Mouse (Mus musculus) kidney, adult 2 months (tissue): ENCODE measurements around the gene Tbl3. TPM values are rescaled to one million over a fixed set of nuclear protein-coding genes. Genes with fewer than 3 reads are reported as not detected.
A peak's percentile ranks its signal among the peaks of the same experiment; 100 is the strongest.

Experiments used
- DNase-seq: peaks from one replicate; pipeline ENCODE4 v3.0.0; 2021
- H3K27ac ChIP-seq: fragments of 200-500 bp; 2 replicates; pipeline ENCODE4 v1.5.1; 2012; ENCODE audit warnings: low read depth, low read length, control low read depth, inconsistent platforms; ENCODE audit not compliant: insufficient read depth
- H3K27me3 ChIP-seq: fragments of 200-500 bp; replicated peaks from 2 replicates; pipeline ENCODE4 v1.6.1; 2012; ENCODE audit warnings: mild to moderate bottlenecking, moderate library complexity, low read length, inconsistent platforms; ENCODE audit not compliant: control insufficient read depth, insufficient read depth
- H3K36me3 ChIP-seq: fragments of 200-500 bp; 2 replicates; pipeline ENCODE4 v1.6.1; 2012; ENCODE audit warnings: mild to moderate bottlenecking, moderate library complexity, low read length, inconsistent platforms; ENCODE audit not compliant: control insufficient read depth, insufficient read depth
- H3K4me1 ChIP-seq: fragments of 200-500 bp; 2 replicates; pipeline ENCODE4 v1.6.1; 2011; ENCODE audit warnings: low read length; ENCODE audit not compliant: control insufficient read depth, insufficient read depth
- H3K4me3 ChIP-seq: fragments of 200-500 bp; 2 replicates; pipeline ENCODE4 v1.5.1; 2011; ENCODE audit warnings: mild to moderate bottlenecking, low read depth, low read length, control low read depth; ENCODE audit not compliant: insufficient read depth
- CTCF ChIP-seq: fragments of 200-500 bp; conservative IDR thresholded peaks from 2 replicates; pipeline ENCODE4 v1.5.1; 2011; ENCODE audit warnings: low read depth, mild to moderate bottlenecking, control low read depth, low read length, moderate library complexity, mixed read lengths; ENCODE audit not compliant: insufficient read depth, insufficient read length
- POLR2A ChIP-seq: fragments of 200-500 bp; IDR thresholded peaks from one replicate; pipeline ENCODE4 v1.6.1; 2011; ENCODE audit warnings: low read depth, low read length, control low read depth
- WGBS: fragments of 180-500 bp; shearing (Covaris S2); methylation state at CpG from one replicate; pipeline ENCODE4 v1.1.7; 2018; 5-methylcytosine and 5-hydroxymethylcytosine counted together
- polyA plus RNA-seq: library from polyadenylated mRNA; depleted of rRNA; stranded (reverse); fragments of >200 nt; gene quantifications from 2 replicates; pipeline ENCODE4 v1.2.3, GENCODE M21; 2012

The Tbl3 gene
- polyA plus RNA-seq, 1 experiment: 48.6 TPM

DNA sequence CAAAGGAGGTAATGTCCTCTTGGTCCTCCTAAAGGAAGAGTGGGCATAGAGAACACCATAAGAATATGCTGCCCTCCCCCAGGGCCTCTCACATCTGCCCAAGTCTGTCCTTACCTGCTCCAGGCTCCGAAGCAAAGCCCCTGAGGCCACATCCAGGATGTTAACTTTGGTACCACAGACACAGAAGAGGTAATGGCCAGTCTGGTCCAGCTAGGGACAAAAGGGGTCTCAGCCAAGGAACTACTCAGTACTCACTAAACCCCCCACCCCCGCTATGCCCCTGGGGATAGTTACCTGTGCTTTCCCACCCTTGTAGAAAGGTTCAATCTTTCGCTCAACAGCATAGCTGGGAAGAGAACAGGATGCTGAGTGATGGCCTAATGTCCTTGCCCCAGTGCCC, 1.6 kb downstream of the Tbl3 start:
- H3K27me3 ChIP-seq: no peaks in the 10 kb centered on the region
- no peaks in the 10 kb centered on the region for H3K36me3 ChIP-seq
- DNase-seq: no peak
- 93% methylated on average over 3 of the region's 3 CpGs for WGBS
- H3K4me3 ChIP-seq: no peak overlapping the region
- TF ChIP-seq POLR2A: no peak
- TF ChIP-seq CTCF: no peak
- H3K27ac ChIP-seq: no peak overlapping the region
- no peaks in the 10 kb centered on the region; the same call in 1 of the 2 replicates for H3K4me1 ChIP-seq

DNA sequence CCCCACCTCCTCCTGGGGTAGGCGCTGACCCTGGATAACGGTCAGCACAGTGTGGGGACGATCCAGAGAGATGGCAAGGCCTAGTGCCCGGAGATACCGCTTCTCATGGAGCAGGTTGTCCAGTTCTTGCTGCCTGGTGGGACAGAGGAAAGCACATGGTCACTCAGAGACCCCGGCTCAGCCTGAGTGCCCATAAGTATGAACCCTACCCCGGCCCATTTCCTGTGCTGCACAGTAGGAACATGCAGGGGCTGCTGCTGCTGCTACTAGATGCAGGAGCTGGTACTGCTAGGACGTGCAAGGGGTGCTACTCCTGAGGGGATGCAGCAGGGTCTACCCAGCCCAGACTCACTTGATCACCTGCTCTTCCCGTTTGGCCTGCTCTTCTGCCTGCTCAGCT, 6.2 kb downstream of the Tbl3 start:
- no peak overlapping the region for H3K27ac ChIP-seq
- no peak overlapping the region for H3K4me3 ChIP-seq
- no peaks in the 10 kb centered on the region for H3K36me3 ChIP-seq
- WGBS: 88% methylated on average over 9 of the region's 9 CpGs
- no peak for DNase-seq
- H3K4me1 ChIP-seq: no peaks in the 10 kb centered on the region
- TF ChIP-seq POLR2A (no peak), CTCF (no peak)
- H3K27me3 ChIP-seq: no peaks in the 10 kb centered on the region

DNA sequence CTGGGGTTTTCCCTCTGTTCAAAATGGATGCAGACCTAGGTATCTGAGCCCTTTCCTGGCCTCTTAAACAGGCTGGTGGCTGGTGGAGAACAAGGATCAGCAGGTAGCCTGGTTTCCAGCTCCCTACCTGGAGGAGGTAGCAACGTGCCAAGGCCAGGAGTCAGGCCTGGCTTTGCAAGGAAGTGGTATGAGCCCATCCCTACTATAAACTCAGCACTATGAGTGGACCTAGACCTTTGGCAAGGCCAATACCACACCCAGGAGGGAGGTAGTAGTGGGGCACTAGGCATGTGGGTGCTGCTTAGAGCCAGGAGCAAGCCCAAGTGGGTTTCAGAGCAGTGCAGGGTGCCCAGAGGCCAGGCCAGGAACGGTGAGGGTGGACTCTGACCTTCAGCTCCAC, 8.0 kb downstream of the Tbl3 start:
- Histone ChIP-seq H3K27ac (no peak overlapping the region), H3K27me3 (no peaks in the 10 kb centered on the region), H3K4me3 (no peak overlapping the region), H3K4me1 (no peaks in the 10 kb centered on the region), H3K36me3 (no peaks in the 10 kb centered on the region)
- TF ChIP-seq CTCF (no peak), POLR2A (no peak)
- no peak for DNase-seq
- 68% methylated on average over 2 of the region's 2 CpGs for WGBS

DNA sequence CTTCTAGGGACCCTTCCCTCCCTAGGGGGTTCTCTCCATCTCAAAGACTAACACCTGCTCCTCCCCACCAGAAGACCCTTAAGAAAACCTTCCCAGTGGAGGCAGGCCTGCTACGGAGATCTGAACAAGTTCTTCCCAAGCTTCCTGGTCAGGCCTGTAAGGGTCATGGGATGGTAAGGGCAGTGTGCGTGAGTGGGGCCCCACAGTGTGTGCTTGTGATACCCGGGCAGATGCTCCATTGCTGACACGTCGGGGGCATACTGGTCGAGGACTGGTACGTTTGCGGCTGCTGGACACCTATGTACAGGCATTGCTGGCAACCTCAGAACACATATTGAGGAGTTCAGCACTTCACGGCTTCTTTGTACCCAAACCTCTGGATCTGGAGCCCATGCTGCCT, 8.7 kb downstream of the Tbl3 start:
- H3K4me3 ChIP-seq: no peak overlapping the region
- no peak for DNase-seq
- TF ChIP-seq POLR2A (no peak), CTCF (no peak)
- H3K27ac ChIP-seq: no peak overlapping the region
- no peaks in the 10 kb centered on the region for H3K27me3 ChIP-seq
- 76% methylated on average over 9 of the region's 9 CpGs for WGBS
- H3K36me3 ChIP-seq: no peaks in the 10 kb centered on the region
- H3K4me1 ChIP-seq: no peaks in the 10 kb centered on the region

DNA sequence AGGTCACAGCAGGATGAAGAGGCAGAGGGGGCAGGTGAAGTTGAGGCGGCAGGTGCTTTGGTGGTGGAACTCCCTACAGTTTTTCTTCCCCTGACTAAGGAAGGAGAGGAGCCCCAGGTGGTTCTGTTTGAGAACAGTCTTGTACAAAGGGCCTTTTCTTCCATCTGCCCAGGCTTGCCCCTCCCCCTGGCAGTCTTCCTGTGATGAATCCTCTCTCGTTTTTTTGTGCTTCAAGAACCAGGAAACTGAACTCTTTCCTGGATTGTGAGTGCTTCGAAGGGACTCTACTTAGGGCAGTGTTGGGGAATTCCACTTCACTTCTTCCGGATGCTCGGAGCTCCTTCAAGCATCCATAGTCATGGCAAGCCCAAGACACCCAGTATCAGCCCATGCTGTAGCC, 9.5 kb downstream of the Tbl3 start:
- Histone ChIP-seq H3K27ac (no peak overlapping the region), H3K4me1 (no peaks in the 10 kb centered on the region), H3K36me3 (no peaks in the 10 kb centered on the region), H3K27me3 (no peaks in the 10 kb centered on the region), H3K4me3 (no peak overlapping the region)
- 33% methylated on average over 5 of the region's 5 CpGs for WGBS
- DNase-seq: peak; percentile 27
- TF ChIP-seq CTCF (no peak), POLR2A (no peak)

DNA sequence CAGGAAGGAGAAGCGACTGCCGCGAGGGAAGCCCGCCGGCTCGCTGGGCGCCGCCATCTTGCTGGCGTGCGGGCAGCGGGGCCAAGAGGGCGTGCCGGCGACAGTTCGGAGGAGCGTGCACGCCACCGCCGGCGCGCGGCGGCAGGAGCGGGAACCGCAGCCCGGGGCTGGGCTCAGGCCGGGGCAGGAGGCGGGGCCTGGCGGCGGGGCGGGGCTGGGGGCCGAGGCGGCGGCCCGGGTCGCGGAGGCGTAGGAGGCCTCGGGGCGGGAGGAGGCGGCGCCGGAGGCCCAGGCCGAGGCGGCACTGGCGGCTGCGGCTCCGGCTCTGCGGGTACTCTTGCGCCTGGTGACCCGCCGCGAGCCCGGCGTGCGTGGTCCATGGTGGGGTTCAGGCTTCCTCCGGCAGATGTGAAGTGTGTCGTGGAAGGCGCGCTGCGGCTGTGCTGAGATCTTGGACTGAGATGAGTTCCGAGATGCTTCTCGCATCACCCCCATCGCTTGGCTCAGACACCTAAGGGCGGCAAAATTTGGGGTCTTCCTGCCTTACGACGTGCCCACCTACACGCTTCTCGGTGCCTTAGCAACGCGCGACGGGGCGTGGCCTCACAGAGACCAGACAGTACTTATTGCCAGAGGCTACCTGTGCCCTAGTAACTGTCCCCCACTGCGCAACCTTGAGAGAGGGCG, 11.3 kb downstream of the Tbl3 start, which contains the start of the genes Gfer and Noxo1:
Gene Gfer (minus strand): TSS at position 146 of the 687 bp plus-strand sequence.
Gene Noxo1 (plus strand): TSS at position 224 of the 687 bp plus-strand sequence.
- H3K36me3 ChIP-seq: no peaks in the 10 kb centered on the region
- no peaks in the 10 kb centered on the region for H3K27me3 ChIP-seq
- WGBS: under 1% methylated on average over 67 of the region's 76 CpGs
- H3K27ac ChIP-seq: peak within 1 kb of the TSS; percentile 73
- no peaks in the 10 kb centered on the region for H3K4me1 ChIP-seq
- H3K4me3 ChIP-seq: peak within 1 kb of the TSS; percentile 59
- TF ChIP-seq CTCF: peak; percentile 37; the same call in 1 of the 2 replicates
- TF ChIP-seq POLR2A: no peak
- DNase-seq: peak; percentile 93

DNA sequence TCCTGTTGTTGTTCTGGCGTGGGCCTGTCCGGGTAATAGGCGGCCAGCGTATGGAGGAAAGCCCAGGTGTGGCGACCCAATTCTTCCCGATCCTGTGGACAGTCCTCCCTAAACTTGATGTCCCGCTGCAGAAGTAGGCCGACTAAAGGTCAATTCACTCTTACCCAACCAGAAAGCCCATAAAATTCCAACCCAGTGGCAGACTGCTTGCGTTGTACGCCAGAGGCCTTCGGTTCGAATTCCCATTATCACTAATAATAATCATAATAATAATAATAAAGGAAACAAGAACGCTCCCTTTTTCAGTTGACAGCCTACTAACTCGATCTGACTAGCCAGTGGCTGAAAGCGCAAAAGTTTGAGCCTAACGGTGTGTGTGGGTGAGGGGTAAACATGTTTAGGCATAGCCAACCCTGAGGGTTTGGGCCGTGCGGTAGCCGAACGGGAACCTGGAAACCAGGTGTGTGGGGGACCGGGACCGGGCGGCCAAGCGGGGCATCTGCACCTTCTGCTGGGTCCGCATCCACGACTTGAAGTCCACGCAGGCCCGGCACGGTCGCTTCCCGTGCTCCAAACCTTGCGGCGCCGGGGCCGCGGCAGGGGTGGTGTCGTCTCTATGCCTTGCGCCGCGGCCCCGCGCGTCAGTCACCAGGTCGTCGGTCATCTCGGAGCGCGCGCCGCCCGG, 12.0 kb downstream of the Tbl3 start:
- H3K36me3 ChIP-seq: no peaks in the 10 kb centered on the region
- DNase-seq: peak; percentile 70
- 7% methylated on average over 49 of the region's 51 CpGs for WGBS
- no peak for TF ChIP-seq POLR2A
- no peak for TF ChIP-seq CTCF
- H3K27ac ChIP-seq: peak overlapping the region; percentile 73
- H3K4me3 ChIP-seq: peak overlapping the region; percentile 59
- no peaks in the 10 kb centered on the region for H3K27me3 ChIP-seq
- H3K4me1 ChIP-seq: no peaks in the 10 kb centered on the region
